Mouse (Mus musculus): ENCODE results near the gene Csf2rb2. TPM values are rescaled to one million over a fixed set of nuclear protein-coding genes. Genes with fewer than 3 reads are reported as not detected.

The Csf2rb2 gene
- polyA plus RNA-seq, 1 experiment from 2014 or later = 0.54 TPM

Small RNAs within 50 kb of the gene (microRNA-seq; reads per million reads assigned to microRNA genes)
- gene Mir7676-1 (not detected), gene Mir7676-2 (not detected)

Other genes with a start within 250 kb of the Csf2rb2 start
- gene Cacng2, start 185.7 kb downstream of the Csf2rb2 start, polyA plus RNA-seq (2015; fragmentation: Nextera tagmentation; extraction: Ambion mirVana) = not detected in 2 replicates
- 45.7 and 45.9 TPM in 2 replicates for gene Ift27, start 131.6 kb downstream of the Csf2rb2 start, polyA plus RNA-seq (2015; fragmentation: Nextera tagmentation; extraction: Ambion mirVana)
- gene Pvalb, start 99.3 kb downstream of the Csf2rb2 start, polyA plus RNA-seq (2015; fragmentation: Nextera tagmentation; extraction: Ambion mirVana) = not detected in 2 replicates
- 26.4 and 35.3 TPM in 2 replicates for gene Ncf4, start 60.9 kb downstream of the Csf2rb2 start, polyA plus RNA-seq (2015; fragmentation: Nextera tagmentation; extraction: Ambion mirVana)
- gene Csf2rb, start 20.0 kb upstream of the Csf2rb2 start, polyA plus RNA-seq (2015; fragmentation: Nextera tagmentation; extraction: Ambion mirVana) = 3.3 and 3.8 TPM in 2 replicates
- gene Tex33, start 90.2 kb upstream of the Csf2rb2 start, polyA plus RNA-seq (2015; fragmentation: Nextera tagmentation; extraction: Ambion mirVana) = not detected in 2 replicates
- 105 and 109 TPM in 2 replicates for gene Tst, start 100.2 kb upstream of the Csf2rb2 start, polyA plus RNA-seq (2015; fragmentation: Nextera tagmentation; extraction: Ambion mirVana)
- 3.8 and 4.2 TPM in 2 replicates for gene Mpst, start 100.7 kb upstream of the Csf2rb2 start, polyA plus RNA-seq (2015; fragmentation: Nextera tagmentation; extraction: Ambion mirVana)
- gene Kctd17, start 122.8 kb upstream of the Csf2rb2 start, polyA plus RNA-seq (2015; fragmentation: Nextera tagmentation; extraction: Ambion mirVana) = 4.7 and 5.1 TPM in 2 replicates
- 7.8 and 9.5 TPM in 2 replicates for gene Tmprss6, start 162.9 kb upstream of the Csf2rb2 start, polyA plus RNA-seq (2015; fragmentation: Nextera tagmentation; extraction: Ambion mirVana)
- gene Il2rb, start 189.6 kb upstream of the Csf2rb2 start, polyA plus RNA-seq (2015; fragmentation: Nextera tagmentation; extraction: Ambion mirVana) = 0.23 and 0.35 TPM in 2 replicates
- 3.6 and 4.5 TPM in 2 replicates for gene C1qtnf6, start 225.7 kb upstream of the Csf2rb2 start, polyA plus RNA-seq (2015; fragmentation: Nextera tagmentation; extraction: Ambion mirVana)
- gene Sstr3, start 239.0 kb upstream of the Csf2rb2 start, polyA plus RNA-seq (2015; fragmentation: Nextera tagmentation; extraction: Ambion mirVana) = not detected in 2 replicates

Measured in liver, embryonic 13.5 days (tissue).